Mouse (Mus musculus) C2C12 (cell line): ENCODE measurements around the gene Hist2h2aa2.

ENCODE experiments used
- CEBPB ChIP-seq: IDR thresholded peaks from one replicate; pipeline ENCODE4 v1.6.1; 2011; ENCODE audit warnings: low read depth, mild to moderate bottlenecking, control low read depth, moderate library complexity
- CTCF ChIP-seq: IDR thresholded peaks from one replicate; pipeline ENCODE4 v1.5.1; 2011; ENCODE audit not compliant: control insufficient read depth, insufficient read depth, insufficient read length
- MAX ChIP-seq: IDR thresholded peaks from one replicate; pipeline ENCODE4 v1.6.1; 2011; ENCODE audit warnings: mild to moderate bottlenecking, control low read depth
- MYOD1 ChIP-seq: IDR thresholded peaks from one replicate; pipeline ENCODE4 v1.6.1; 2011; ENCODE audit warnings: low read depth; ENCODE audit not compliant: control insufficient read depth, insufficient read length
- MYOG ChIP-seq: IDR thresholded peaks from one replicate; pipeline ENCODE4 v1.6.1; 2011; ENCODE audit not compliant: control insufficient read depth, insufficient read length; ENCODE audit errors: extremely low read depth
- USF1 ChIP-seq: IDR thresholded peaks from one replicate; pipeline ENCODE4 v1.6.1; 2011; ENCODE audit warnings: low read depth, mild to moderate bottlenecking, control low read depth, moderate library complexity

DNA sequence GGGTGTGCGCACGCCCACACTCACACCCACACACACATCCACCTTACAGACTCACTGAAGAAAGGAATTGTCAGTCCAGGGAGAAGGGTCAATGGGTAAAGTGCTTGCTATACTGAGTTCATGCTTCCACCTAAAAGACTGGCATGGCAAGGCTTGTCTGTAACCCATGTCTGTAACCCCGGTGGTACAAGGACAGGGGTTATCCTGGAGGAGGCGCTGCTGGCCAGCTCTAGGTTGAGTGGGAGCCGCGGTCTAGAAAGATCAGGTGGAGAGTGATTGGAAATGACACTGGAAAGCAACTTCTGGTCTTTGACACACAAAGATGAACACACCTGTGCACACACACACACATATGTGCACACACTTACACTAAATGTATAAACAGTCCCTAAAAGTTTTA lies 40.6 kb upstream of the Hist2h2aa2 start:
- TF ChIP-seq MYOG (no peak), CTCF (no peak), CEBPB (no peak), MAX (no peak), USF1 (no peak), MYOD1 (no peak)
